24 mouse cellular contexts compared by ENCODE assay signal in genomic region chr12:30434892-30435291, GRCm38 (mm10).
DNase-seq lines count a peak whose midpoint lies in the region; ATAC-seq and TF ChIP-seq lines count a peak whose summit lies in the region.
"Had no signal": no experiment of that assay in that cellular context is flagged by ENCODE, and none has a peak within 500 bp of the region (broad histone marks: within the 10 kb centered on the region; RNA-seq: fewer than 3 reads in every experiment).

No protein-coding gene starts in this region.

- no peaks in the 10 kb centered on the region for H3K4me1 ChIP-seq in hindbrain, postnatal 0 days (ENCODE audit: insufficient read depth, low read length)
- H3K4me1 ChIP-seq in hindbrain, embryonic 13.5 days (replicated peaks): no peaks in the 10 kb centered on the region
- no peaks in the 10 kb centered on the region for H3K4me1 ChIP-seq in heart, adult 2 months (ENCODE audit: control insufficient read depth, insufficient read depth, low read length)
- H3K4me1 ChIP-seq: megakaryocyte, embryonic 14.5 days; stomach, embryonic 15.5 days had no signal

- DNase-seq in hindbrain, postnatal 0 days (ENCODE audit: low spot score): peak; percentile 15
- peak; percentile 75 for DNase-seq in right cerebral cortex, adult 18-20 months
- DNase-seq in right cerebral cortex, postnatal 10 days (ENCODE audit: low spot score in 2 of 2): no peak
- peak; percentile 26 to 34 for DNase-seq in left cerebral cortex, adult 2 months (ENCODE audit: extremely low spot score in 1 of 2, low spot score in 2 of 2)
- peak; percentile 62 to 79 for DNase-seq in right cerebral cortex, postnatal 36 days (ENCODE audit: low spot score in 2 of 2)
- no peak for DNase-seq in adrenal gland, adult 18-20 months (ENCODE audit: low spot score in 2 of 2)
- DNase-seq in heart, adult 2 months: no peak
- DNase-seq: adrenal gland, postnatal 14 days; cerebellum, adult 11 months; cerebellum, postnatal 14 days; gastrocnemius, postnatal 10 days; heart, adult 18-20 months; kidney, adult 11 months; kidney, postnatal 10 days; lung, adult 2 months; midbrain, embryonic 14.5 days; thymus, adult 2 months had no signal

- intact Hi-C loops in left cerebral cortex, adult 2 months (cut with DNase I): loop anchor here (2.0 kb wide), 1 partner anchor 50 kb away; no protein-coding TSS in a partner anchor
- intact Hi-C loops in heart, adult 2 months (cut with DNase I): no loop called here

- H3K9ac ChIP-seq in hindbrain, postnatal 0 days (replicated peaks; ENCODE audit: low read length): no peak overlapping the region
- H3K9ac ChIP-seq in hindbrain, embryonic 13.5 days: no peak overlapping the region
- no peak overlapping the region for H3K9ac ChIP-seq in heart, adult 2 months (ENCODE audit: low read depth, low read length)
- H3K9ac ChIP-seq: stomach, embryonic 15.5 days had no signal

- H3K27me3 ChIP-seq in hindbrain, postnatal 0 days (ENCODE audit: insufficient read depth, low read length): no peaks in the 10 kb centered on the region
- no peaks in the 10 kb centered on the region for H3K27me3 ChIP-seq in hindbrain, embryonic 13.5 days
- H3K27me3 ChIP-seq in heart, adult 2 months (ENCODE audit: control insufficient read depth, insufficient read depth, low read length): no peaks in the 10 kb centered on the region
- H3K27me3 ChIP-seq: megakaryocyte, embryonic 14.5 days; stomach, embryonic 15.5 days had no signal

- no peak for TF ChIP-seq EP300 in heart, adult 2 months (IDR thresholded peaks at IDR 0.05; ENCODE audit: insufficient read depth, low read depth, low read length)

- TF ChIP-seq CTCF in hindbrain, postnatal 0 days (IDR thresholded peaks at IDR 0.05; ENCODE audit: low read depth): no peak
- no peak for TF ChIP-seq CTCF in left cerebral cortex, adult 2 months (IDR thresholded peaks at IDR 0.05)
- TF ChIP-seq CTCF in heart, adult 2 months (IDR thresholded peaks at IDR 0.05): no peak

- H3K4me3 ChIP-seq in hindbrain, postnatal 0 days (ENCODE audit: low read length): no peak overlapping the region
- H3K4me3 ChIP-seq in hindbrain, embryonic 13.5 days: no peak overlapping the region
- H3K4me3 ChIP-seq in left cerebral cortex, adult 2 months: no peak overlapping the region
- H3K4me3 ChIP-seq in heart, adult 2 months: no peak overlapping the region
- H3K4me3 ChIP-seq: megakaryocyte, embryonic 14.5 days; stomach, embryonic 15.5 days had no signal

- no peaks in the 10 kb centered on the region for H3K9me3 ChIP-seq in hindbrain, postnatal 0 days (ENCODE audit: low read length)
- H3K9me3 ChIP-seq in hindbrain, embryonic 13.5 days: no peaks in the 10 kb centered on the region
- H3K9me3 ChIP-seq: stomach, embryonic 15.5 days had no signal

- no peak overlapping the region for H3K27ac ChIP-seq in hindbrain, postnatal 0 days
- H3K27ac ChIP-seq in hindbrain, embryonic 13.5 days: no peak overlapping the region
- no peak overlapping the region for H3K27ac ChIP-seq in left cerebral cortex, adult 2 months
- no peak overlapping the region for H3K27ac ChIP-seq in heart, adult 2 months
- H3K27ac ChIP-seq: stomach, embryonic 15.5 days had no signal

- no peaks in the 10 kb centered on the region for H3K36me3 ChIP-seq in hindbrain, postnatal 0 days (ENCODE audit: insufficient read depth, low read length)
- no peaks in the 10 kb centered on the region for H3K36me3 ChIP-seq in hindbrain, embryonic 13.5 days
- no peaks in the 10 kb centered on the region for H3K36me3 ChIP-seq in heart, adult 2 months (ENCODE audit: control insufficient read depth, insufficient read depth, low read length)
- H3K36me3 ChIP-seq: G1E; stomach, embryonic 15.5 days had no signal

- H3K79me2 ChIP-seq in heart, adult 2 months (replicated peaks; ENCODE audit: control insufficient read depth, insufficient read depth, low read length): no peaks in the 10 kb centered on the region

- WGBS in hindbrain, postnatal 0 days: 70% methylated on average over 8 of the region's 8 CpGs
- WGBS in hindbrain, embryonic 13.5 days: 79% methylated on average over 8 of the region's 8 CpGs
- 34% methylated on average over 8 of the region's 8 CpGs for WGBS in heart, adult 2 months

- H3K4me2 ChIP-seq in hindbrain, postnatal 0 days (ENCODE audit: low read depth, low read length): no peak overlapping the region
- H3K4me2 ChIP-seq in hindbrain, embryonic 13.5 days: no peak overlapping the region
- H3K4me2 ChIP-seq: liver, embryonic 11.5 days; stomach, embryonic 15.5 days had no signal

- ATAC-seq in hindbrain, postnatal 0 days: no peak
- ATAC-seq in hindbrain, embryonic 13.5 days (ENCODE audit: low FRiP score): no peak
- ATAC-seq: activated CD4-positive, CD25-positive, alpha-beta regulatory T cell, adult 4 months; forebrain, embryonic 16.5 days had no signal

- TF ChIP-seq POLR2A in heart, adult 2 months (IDR thresholded peaks at IDR 0.05; ENCODE audit: insufficient read depth, low read depth, low read length): no peak

Comparison
In these comparisons a context has a peak if more than half of its experiments do, and no peak if none do; other contexts are left out.
1. DNase-seq: peak in hindbrain, postnatal 0 days (single experiment), right cerebral cortex, adult 18-20 months (single experiment), left cerebral cortex, adult 2 months (2 of 2) and right cerebral cortex, postnatal 36 days (2 of 2); none in right cerebral cortex, postnatal 10 days (0 of 2), adrenal gland, adult 18-20 months (0 of 2) and heart, adult 2 months (0 of 2).